Mouse (Mus musculus) liver, adult 2 months (tissue): Measurements from ENCODE around the gene Bid. TPM values are rescaled to one million over a fixed set of nuclear protein-coding genes. Genes with fewer than 3 reads are reported as not detected.

Source experiments
- DNase-seq: peaks from one replicate; pipeline ENCODE4 v3.0.0-alpha.2; 2011; ENCODE audit warnings: low read depth, low spot score; ENCODE audit errors: extremely low read depth
- H3K27ac ChIP-seq: fragments of 200-500 bp; replicated peaks from 2 replicates; pipeline ENCODE4 v1.5.1; 2012; ENCODE audit warnings: low read depth, mild to moderate bottlenecking, control low read depth, inconsistent platforms, low read length; ENCODE audit not compliant: insufficient read depth
- H3K27me3 ChIP-seq: fragments of 200-500 bp; 2 replicates; pipeline ENCODE4 v1.6.1; 2012; ENCODE audit warnings: mild to moderate bottlenecking, moderate library complexity, low read length, inconsistent platforms; ENCODE audit not compliant: control insufficient read depth, insufficient read depth
- H3K36me3 ChIP-seq: fragments of 200-500 bp; 2 replicates; pipeline ENCODE4 v1.6.1; 2012; ENCODE audit warnings: low read length, inconsistent platforms; ENCODE audit not compliant: control insufficient read depth, insufficient read depth
- H3K4me1 ChIP-seq: fragments of 200-500 bp; 2 replicates; pipeline ENCODE4 v1.6.1; 2011; ENCODE audit warnings: low read length; ENCODE audit not compliant: control insufficient read depth, insufficient read depth
- H3K4me3 ChIP-seq: fragments of 200-500 bp; 2 replicates; pipeline ENCODE4 v1.5.1; 2011; ENCODE audit warnings: low read depth, mild to moderate bottlenecking, control low read depth, low read length, moderate library complexity; ENCODE audit not compliant: insufficient read depth
- H3K79me2 ChIP-seq: fragments of 200-500 bp; 2 replicates; pipeline ENCODE4 v1.6.1; 2012; ENCODE audit warnings: inconsistent platforms, mild to moderate bottlenecking, low read length, moderate library complexity; ENCODE audit not compliant: control insufficient read depth, insufficient read depth
- H3K9ac ChIP-seq: fragments of 200-500 bp; 2 replicates; pipeline ENCODE4 v1.6.1; 2012; ENCODE audit warnings: low read depth, mild to moderate bottlenecking, control low read depth, inconsistent platforms, low read length
- CTCF ChIP-seq: fragments of 200-500 bp; IDR thresholded peaks from 2 replicates; pipeline ENCODE4 v1.5.1; 2011; ENCODE audit warnings: low read depth, low read length, control low read depth
- POLR2A ChIP-seq: fragments of 200-500 bp; IDR thresholded peaks from 2 replicates; pipeline ENCODE4 v1.6.1; 2011; ENCODE audit warnings: low read length, control low read depth; ENCODE audit not compliant: insufficient read depth; ENCODE audit errors: extremely low read depth
- WGBS: fragments of 180-500 bp; shearing (Covaris S2); methylation state at CpG from one replicate; pipeline ENCODE4 v1.1.7; 2018; 5-methylcytosine and 5-hydroxymethylcytosine counted together
- polyA plus RNA-seq: library from polyadenylated mRNA; depleted of rRNA; stranded (reverse); fragments of >200 nt; gene quantifications from 2 replicates; pipeline ENCODE4 v1.2.3, GENCODE M21; 2012
- total RNA-seq: library from RNA; depleted of rRNA; stranded (reverse); fragments of >200 nt; gene quantifications from 2 replicates; pipeline ENCODE4 v1.2.3, GENCODE M21; 2014

The Bid gene
- total and polyA plus RNA-seq, 2 experiments = 6.9 to 13.9 TPM

GRCm38 (mm10) chr6:120886696-120887095 lies 30.0 kb downstream of the Bid start:
- Histone ChIP-seq H3K4me3 (no peak overlapping the region), H3K9ac (no peak overlapping the region), H3K36me3 (peaks cover 15% of the 10 kb centered on the region), H3K79me2 (no peaks in the 10 kb centered on the region), H3K4me1 (no peaks in the 10 kb centered on the region), H3K27me3 (no peaks in the 10 kb centered on the region), H3K27ac (no peak overlapping the region)
- WGBS = 94% methylated on average over 17 of the region's 17 CpGs
- TF ChIP-seq POLR2A (no peak), CTCF (no peak)
- DNase-seq = no peak

- no peaks in the 10 kb centered on the region for H3K27me3 ChIP-seq
- 98% methylated on average over 6 of the region's 6 CpGs for WGBS
Measured at GRCm38 (mm10) chr6:120884436-120884835, 32.2 kb downstream of the Bid start.

GRCm38 (mm10) chr6:120879046-120879445 lies 37.6 kb downstream of the Bid start:
- no peak for DNase-seq

More at GRCm38 (mm10) chr6:120884436-120884835, 32.2 kb downstream of the Bid start:
- DNase-seq = no peak
- TF ChIP-seq POLR2A (no peak), CTCF (no peak)
- peaks cover 20% of the 10 kb centered on the region for H3K36me3 ChIP-seq
- no peak overlapping the region for H3K9ac ChIP-seq
- no peaks in the 10 kb centered on the region for H3K79me2 ChIP-seq
- no peak overlapping the region for H3K4me3 ChIP-seq
- no peak overlapping the region for H3K27ac ChIP-seq
- H3K4me1 ChIP-seq = no peaks in the 10 kb centered on the region

GRCm38 (mm10) chr6:120873874-120874273 lies 42.8 kb downstream of the Bid start:
- H3K27me3 ChIP-seq = no peaks in the 10 kb centered on the region
- no peak for DNase-seq
- H3K9ac ChIP-seq = no peak overlapping the region
- no peak overlapping the region for H3K27ac ChIP-seq
- TF ChIP-seq POLR2A = no peak
- peaks cover 24% of the 10 kb centered on the region for H3K36me3 ChIP-seq
- H3K79me2 ChIP-seq = no peaks in the 10 kb centered on the region
- no peak overlapping the region for H3K4me3 ChIP-seq
- 73% methylated on average over 9 of the region's 9 CpGs for WGBS
- no peaks in the 10 kb centered on the region for H3K4me1 ChIP-seq

More at GRCm38 (mm10) chr6:120879046-120879445, 37.6 kb downstream of the Bid start:
- no peak overlapping the region for H3K27ac ChIP-seq
- peaks cover 28% of the 10 kb centered on the region for H3K36me3 ChIP-seq
- 85% methylated on average over 5 of the region's 5 CpGs for WGBS
- H3K79me2 ChIP-seq = no peaks in the 10 kb centered on the region
- H3K27me3 ChIP-seq = no peaks in the 10 kb centered on the region
- no peak overlapping the region for H3K9ac ChIP-seq
- no peaks in the 10 kb centered on the region for H3K4me1 ChIP-seq
- TF ChIP-seq POLR2A (no peak), CTCF (no peak)
- no peak overlapping the region for H3K4me3 ChIP-seq

GRCm38 (mm10) chr6:120871286-120871685 lies 45.4 kb downstream of the Bid start:
- H3K4me1 ChIP-seq = peaks cover 4% of the 10 kb centered on the region; the same call in 1 of the 2 replicates
- DNase-seq = peak; percentile 18
- WGBS = 46% methylated on average over 2 of the region's 2 CpGs
- H3K27me3 ChIP-seq = no peaks in the 10 kb centered on the region
- no peak overlapping the region for H3K27ac ChIP-seq
- H3K36me3 ChIP-seq = peaks cover 13% of the 10 kb centered on the region
- no peaks in the 10 kb centered on the region for H3K79me2 ChIP-seq
- H3K9ac ChIP-seq = no peak overlapping the region
- no peak overlapping the region for H3K4me3 ChIP-seq
- TF ChIP-seq POLR2A = no peak
- no peak for TF ChIP-seq CTCF

- Histone ChIP-seq H3K4me3 (no peak overlapping the region), H3K27ac (no peak overlapping the region), H3K36me3 (peaks cover 17% of the 10 kb centered on the region), H3K79me2 (no peaks in the 10 kb centered on the region), H3K27me3 (no peaks in the 10 kb centered on the region), H3K4me1 (peaks cover 4% of the 10 kb centered on the region; the same call in 1 of the 2 replicates), H3K9ac (no peak overlapping the region)
- no peak for TF ChIP-seq CTCF
- TF ChIP-seq POLR2A = no peak
- 84% methylated on average over 1 of the region's 1 CpGs for WGBS
- DNase-seq = no peak
Measured at GRCm38 (mm10) chr6:120868824-120869223, 47.8 kb downstream of the Bid start.
